Mouse (Mus musculus) E14TG2a.4 (cell line): ENCODE data around the gene Selenot.
A peak's percentile ranks its signal among the peaks of the same experiment; 100 is the strongest.

Experiments
- H3K27me3 ChIP-seq: 2 replicates; pipeline ENCODE4 v1.6.1; 2014; ENCODE audit warnings: low read length, control low read depth; ENCODE audit not compliant: insufficient read depth
- H3K36me3 ChIP-seq: 2 replicates; pipeline ENCODE4 v1.6.1; 2014; ENCODE audit warnings: low read length, control low read depth; ENCODE audit not compliant: insufficient read depth
- H3K4me1 ChIP-seq: replicated peaks from 2 replicates; pipeline ENCODE4 v1.6.1; 2014; ENCODE audit warnings: low read depth, low read length, control low read depth
- H3K4me3 ChIP-seq: replicated peaks from 2 replicates; pipeline ENCODE4 v1.5.1; 2014; ENCODE audit warnings: mild to moderate bottlenecking, low read length
- H3K9me3 ChIP-seq: 2 replicates; pipeline ENCODE4 v1.6.1; 2014; ENCODE audit warnings: low read length, control low read depth
- CTCF ChIP-seq: conservative IDR thresholded peaks from 2 replicates; pipeline ENCODE4 v1.5.1; 2014; ENCODE audit warnings: low read length
- NANOG ChIP-seq: IDR thresholded peaks from 2 replicates; pipeline ENCODE4 v1.6.1; 2014; ENCODE audit warnings: borderline replicate concordance, low read length, mixed read lengths
- POU5F1 ChIP-seq: IDR thresholded peaks from 2 replicates; pipeline ENCODE4 v1.6.1; 2014; ENCODE audit warnings: low read length, borderline replicate concordance

The Selenot gene

GRCm38 (mm10) chr3:58576137-58577066 is at the start of gene Selenot:
TSS of gene Selenot (plus strand) at chr3:58576636.
- Histone ChIP-seq H3K9me3 (peaks cover 10% of the 10 kb centered on the region), H3K4me3 (peak within 1 kb of the TSS; percentile 89), H3K36me3 (peaks cover 21% of the 10 kb centered on the region), H3K27me3 (no peaks in the 10 kb centered on the region), H3K4me1 (peaks cover 43% of the 10 kb centered on the region)
- TF ChIP-seq POU5F1: no peak

- no peak for TF ChIP-seq CTCF
- peak; percentile 73; the same call in 1 of the 2 replicates for TF ChIP-seq NANOG
- peak; percentile 60; the same call in 1 of the 2 replicates for TF ChIP-seq POU5F1
- Histone ChIP-seq H3K4me1 (peaks cover 11% of the 10 kb centered on the region), H3K4me3 (no peak overlapping the region), H3K27me3 (no peaks in the 10 kb centered on the region), H3K9me3 (no peaks in the 10 kb centered on the region), H3K36me3 (peaks cover 67% of the 10 kb centered on the region)
These were observed 39.9 kb upstream of the Selenot start for GRCm38 (mm10) chr3:58536573-58536972.

GRCm38 (mm10) chr3:58552001-58552811 is 24.2 kb upstream of the Selenot start:
- TF ChIP-seq POU5F1 (no peak), NANOG (no peak), CTCF (no peak)
- peaks cover 95% of the 10 kb centered on the region for H3K36me3 ChIP-seq
- no peaks in the 10 kb centered on the region for H3K27me3 ChIP-seq
- no peak overlapping the region for H3K4me3 ChIP-seq
- H3K9me3 ChIP-seq: no peaks in the 10 kb centered on the region
- H3K4me1 ChIP-seq: peaks cover 37% of the 10 kb centered on the region

- Histone ChIP-seq H3K4me1 (peaks cover 38% of the 10 kb centered on the region), H3K27me3 (no peaks in the 10 kb centered on the region), H3K4me3 (no peak overlapping the region), H3K36me3 (peaks cover 79% of the 10 kb centered on the region), H3K9me3 (peaks cover 16% of the 10 kb centered on the region)
- TF ChIP-seq NANOG (no peak), CTCF (no peak), POU5F1 (no peak)
These were observed 19.8 kb upstream of the Selenot start for GRCm38 (mm10) chr3:58556649-58557048.

GRCm38 (mm10) chr3:58559887-58560286 is 16.5 kb upstream of the Selenot start:
- no peak for TF ChIP-seq CTCF
- TF ChIP-seq POU5F1: no peak
- TF ChIP-seq NANOG: no peak

GRCm38 (mm10) chr3:58561437-58561836 is 15.0 kb upstream of the Selenot start:
- peaks cover 57% of the 10 kb centered on the region for H3K9me3 ChIP-seq
- H3K4me3 ChIP-seq: no peak overlapping the region
- no peaks in the 10 kb centered on the region for H3K27me3 ChIP-seq
- peaks cover 14% of the 10 kb centered on the region for H3K4me1 ChIP-seq
- TF ChIP-seq POU5F1: no peak
- TF ChIP-seq NANOG: peak; percentile 70
- TF ChIP-seq CTCF: no peak
- H3K36me3 ChIP-seq: peaks cover 35% of the 10 kb centered on the region

More at GRCm38 (mm10) chr3:58559887-58560286, 16.5 kb upstream of the Selenot start:
- H3K4me1 ChIP-seq: peaks cover 29% of the 10 kb centered on the region
- no peak overlapping the region for H3K4me3 ChIP-seq
- H3K27me3 ChIP-seq: no peaks in the 10 kb centered on the region
- peaks cover 46% of the 10 kb centered on the region for H3K9me3 ChIP-seq
- peaks cover 50% of the 10 kb centered on the region for H3K36me3 ChIP-seq

GRCm38 (mm10) chr3:58570821-58571220 is 5.6 kb upstream of the Selenot start:
- Histone ChIP-seq H3K36me3 (0 out of 2 replicates have a peak, but pooled peaks cover 4% of the 10 kb centered on the region), H3K9me3 (peaks cover 50% of the 10 kb centered on the region), H3K4me1 (peaks cover 9% of the 10 kb centered on the region), H3K4me3 (no peak overlapping the region), H3K27me3 (no peaks in the 10 kb centered on the region)
- no peak for TF ChIP-seq POU5F1
- no peak for TF ChIP-seq CTCF
- no peak; the same call in 1 of the 2 replicates for TF ChIP-seq NANOG

GRCm38 (mm10) chr3:58577067-58577503 is 649 bp downstream of the Selenot start:
- Histone ChIP-seq H3K4me3 (peak overlapping the region; percentile 89), H3K36me3 (peaks cover 25% of the 10 kb centered on the region), H3K4me1 (peaks cover 49% of the 10 kb centered on the region), H3K9me3 (peaks cover 3% of the 10 kb centered on the region), H3K27me3 (no peaks in the 10 kb centered on the region)
- no peak for TF ChIP-seq CTCF
